In the genomic region with DNA sequence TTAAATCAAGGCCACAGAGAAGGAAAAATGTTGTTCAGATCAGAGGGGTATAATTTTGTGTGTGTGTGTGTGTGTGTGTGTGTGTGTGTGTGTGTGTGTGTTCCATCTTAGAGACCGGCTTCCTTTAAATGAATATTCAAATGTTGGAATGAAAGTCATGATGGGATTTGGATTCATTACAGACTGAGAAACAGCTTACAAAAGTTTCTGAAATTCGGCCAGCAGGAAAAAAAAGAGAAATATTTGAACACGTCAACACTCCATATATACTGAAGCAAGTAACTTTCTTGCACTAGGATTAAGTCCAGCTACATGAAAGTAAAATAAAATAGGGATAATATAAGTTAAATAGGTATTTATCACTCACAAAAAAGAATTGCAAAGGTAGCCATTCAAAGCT, we compare ENCODE assay signal across 27 mouse cellular contexts.
DNase-seq lines count a peak whose midpoint lies in the region; ATAC-seq and TF ChIP-seq lines count a peak whose summit lies in the region.
"Had no signal": no experiment of that assay in that cellular context is flagged by ENCODE, and none has a peak within 500 bp of the region (broad histone marks: within the 10 kb centered on the region; RNA-seq: fewer than 3 reads in every experiment).

No protein-coding gene starts in this region.

- H3K4me1 ChIP-seq in embryonic facial prominence, embryonic 14.5 days (ENCODE audit: control insufficient read depth, insufficient read depth, low read length): no peaks in the 10 kb centered on the region
- H3K4me1 ChIP-seq in embryonic facial prominence, embryonic 10.5 days: no peaks in the 10 kb centered on the region
- H3K4me1 ChIP-seq in lung, embryonic 14.5 days (ENCODE audit: insufficient read depth): 0 out of 2 replicates have a peak, but pooled peaks cover 2% of the 10 kb centered on the region
- H3K4me1 ChIP-seq in lung, postnatal 0 days (ENCODE audit: insufficient read depth, low read depth, low read length): no peaks in the 10 kb centered on the region
- H3K4me1 ChIP-seq: embryonic facial prominence, embryonic 12.5 days; forebrain, embryonic 13.5 days; heart, embryonic 10.5 days had no signal

- TF ChIP-seq CTCF in lung, embryonic 14.5 days (IDR thresholded peaks at IDR 0.05; ENCODE audit: low read depth): no peak
- no peak for TF ChIP-seq CTCF in lung, postnatal 0 days (IDR thresholded peaks at IDR 0.05)

- no peaks in the 10 kb centered on the region for H3K27me3 ChIP-seq in embryonic facial prominence, embryonic 14.5 days (replicated peaks; ENCODE audit: control insufficient read depth, insufficient read depth, low read length)
- no peaks in the 10 kb centered on the region for H3K27me3 ChIP-seq in embryonic facial prominence, embryonic 10.5 days (replicated peaks; ENCODE audit: low read depth, poor library complexity, severe bottlenecking)
- no peaks in the 10 kb centered on the region for H3K27me3 ChIP-seq in lung, embryonic 14.5 days (ENCODE audit: insufficient read depth, low read length)
- no peaks in the 10 kb centered on the region for H3K27me3 ChIP-seq in lung, postnatal 0 days (replicated peaks; ENCODE audit: insufficient read depth, low read length)
- H3K27me3 ChIP-seq: embryonic facial prominence, embryonic 12.5 days; forebrain, embryonic 13.5 days; heart, embryonic 13.5 days had no signal

- 65% methylated on average over 3 of the region's 3 CpGs for WGBS in embryonic facial prominence, embryonic 14.5 days
- 92% methylated on average over 3 of the region's 3 CpGs for WGBS in embryonic facial prominence, embryonic 10.5 days
- 44% methylated on average over 3 of the region's 3 CpGs for WGBS in lung, embryonic 14.5 days
- WGBS in lung, postnatal 0 days: 66% methylated on average over 3 of the region's 3 CpGs

- H3K9me3 ChIP-seq in embryonic facial prominence, embryonic 14.5 days (ENCODE audit: control insufficient read depth, low read length): no peaks in the 10 kb centered on the region; the same call in 1 of the 2 replicates
- H3K9me3 ChIP-seq in embryonic facial prominence, embryonic 10.5 days: no peaks in the 10 kb centered on the region
- H3K9me3 ChIP-seq in lung, embryonic 14.5 days (ENCODE audit: low read depth, low read length): no peaks in the 10 kb centered on the region
- no peaks in the 10 kb centered on the region for H3K9me3 ChIP-seq in lung, postnatal 0 days (ENCODE audit: low read length)
- H3K9me3 ChIP-seq: embryonic facial prominence, embryonic 12.5 days; forebrain, embryonic 13.5 days; heart, embryonic 10.5 days; heart, embryonic 13.5 days had no signal

- no peak overlapping the region for H3K4me3 ChIP-seq in embryonic facial prominence, embryonic 14.5 days (ENCODE audit: low read depth, low read length)
- H3K4me3 ChIP-seq in embryonic facial prominence, embryonic 10.5 days: no peak overlapping the region
- no peak overlapping the region for H3K4me3 ChIP-seq in lung, embryonic 14.5 days (ENCODE audit: low read depth, low read length)
- H3K4me3 ChIP-seq in lung, postnatal 0 days (ENCODE audit: low read depth, low read length): no peak overlapping the region
- H3K4me3 ChIP-seq: embryonic facial prominence, embryonic 12.5 days; erythroblast, embryonic 14.5 days; forebrain, embryonic 13.5 days; heart, adult 2 months; heart, embryonic 10.5 days; heart, embryonic 13.5 days had no signal

- H3K27ac ChIP-seq in embryonic facial prominence, embryonic 14.5 days (replicated peaks; ENCODE audit: low read depth, low read length): no peak overlapping the region
- no peak overlapping the region for H3K27ac ChIP-seq in embryonic facial prominence, embryonic 10.5 days (replicated peaks)
- H3K27ac ChIP-seq in lung, embryonic 14.5 days (ENCODE audit: low read depth): no peak overlapping the region
- H3K27ac ChIP-seq in lung, postnatal 0 days (ENCODE audit: low read length): no peak overlapping the region
- H3K27ac ChIP-seq: embryonic facial prominence, embryonic 12.5 days; forebrain, embryonic 13.5 days; heart, adult 2 months; heart, embryonic 10.5 days; heart, embryonic 13.5 days; hindbrain, embryonic 14.5 days; hindbrain, postnatal 0 days had no signal

- H3K4me2 ChIP-seq in embryonic facial prominence, embryonic 14.5 days (ENCODE audit: low read depth, low read length): no peak overlapping the region
- no peak overlapping the region for H3K4me2 ChIP-seq in lung, embryonic 14.5 days
- H3K4me2 ChIP-seq in lung, postnatal 0 days (replicated peaks; ENCODE audit: low read depth, low read length): no peak overlapping the region
- H3K4me2 ChIP-seq: embryonic facial prominence, embryonic 12.5 days; forebrain, embryonic 13.5 days; heart, embryonic 13.5 days; hindbrain, embryonic 14.5 days had no signal

- no peaks in the 10 kb centered on the region for H3K36me3 ChIP-seq in embryonic facial prominence, embryonic 14.5 days (ENCODE audit: control insufficient read depth, insufficient read depth, low read length)
- no peaks in the 10 kb centered on the region for H3K36me3 ChIP-seq in embryonic facial prominence, embryonic 10.5 days (replicated peaks)
- H3K36me3 ChIP-seq in lung, embryonic 14.5 days (ENCODE audit: insufficient read depth): no peaks in the 10 kb centered on the region
- H3K36me3 ChIP-seq in lung, postnatal 0 days (ENCODE audit: insufficient read depth, low read length): no peaks in the 10 kb centered on the region
- H3K36me3 ChIP-seq: embryonic facial prominence, embryonic 12.5 days; heart, embryonic 10.5 days; heart, embryonic 13.5 days had no signal

- no peak overlapping the region for H3K9ac ChIP-seq in embryonic facial prominence, embryonic 14.5 days (ENCODE audit: low read depth, low read length)
- no peak overlapping the region for H3K9ac ChIP-seq in lung, embryonic 14.5 days
- H3K9ac ChIP-seq in lung, postnatal 0 days (replicated peaks; ENCODE audit: low read depth): no peak overlapping the region
- H3K9ac ChIP-seq: embryonic facial prominence, embryonic 12.5 days; forebrain, embryonic 13.5 days; heart, embryonic 13.5 days; hindbrain, embryonic 14.5 days had no signal

- ATAC-seq in embryonic facial prominence, embryonic 14.5 days (ENCODE audit: low read depth): no peak
- no peak for ATAC-seq in lung, embryonic 14.5 days (ENCODE audit: insufficient read depth)
- no peak for ATAC-seq in lung, postnatal 0 days
- ATAC-seq: forebrain, embryonic 13.5 days; hindbrain, postnatal 0 days; inflammation-experienced regulatory T-cells, adult 6 months; Patski had no signal

- TF ChIP-seq EP300 in lung, postnatal 0 days (IDR thresholded peaks at IDR 0.05): no peak

- DNase-seq in embryonic facial prominence, embryonic 14.5 days (ENCODE audit: low spot score): peak; percentile 56
- DNase-seq in embryonic facial prominence, embryonic 10.5 days (ENCODE audit: low spot score): no peak
- peak; percentile 89 for DNase-seq in lung, embryonic 14.5 days
- no peak for DNase-seq in lung, adult 18-20 months
- peak; percentile 24 for DNase-seq in lung, postnatal 0 days (ENCODE audit: low spot score)
- no peak for DNase-seq in lung, postnatal 4 days
- DNase-seq in brain, embryonic 18.5 days (ENCODE audit: low read depth, low spot score): peak; percentile 51
- no peak for DNase-seq in cerebellum, adult 11 months
- DNase-seq: adrenal gland, postnatal 10 days; adrenal gland, postnatal 36 days; cerebellum, adult 18-20 months; cerebellum, adult 9-10 months; cerebellum, postnatal 14 days; gastrocnemius, postnatal 10 days; gastrocnemius, postnatal 36 days; heart, adult 2 months; heart, postnatal 14 days; heart, postnatal 4 days had no signal

Comparison
In these comparisons a context has a peak if more than half of its experiments do, and no peak if none do; other contexts are left out.
1. DNase-seq: peak in embryonic facial prominence, embryonic 14.5 days (single experiment), lung, embryonic 14.5 days (single experiment), lung, postnatal 0 days (single experiment) and brain, embryonic 18.5 days (single experiment); none in embryonic facial prominence, embryonic 10.5 days (single experiment), lung, adult 18-20 months (0 of 2), lung, postnatal 4 days (0 of 2) and cerebellum, adult 11 months (single experiment).